Mouse (Mus musculus) Muller cell, postnatal 12 days (primary cell): Measurements from ENCODE around the gene Zfp948.
"Not testable (repeated sequence)": the region's sequence is repeated elsewhere in the genome, so short reads cannot be mapped to it uniquely, and the experiment has no call there.

Source experiments
- DNase-seq: peaks from one replicate; pipeline ENCODE4 v3.0.0-alpha.2; 2015; ENCODE audit errors: inconsistent ontology term

The Zfp948 gene

GRCm38 (mm10) chr17:21635758-21636157 is 69.0 kb downstream of the Zfp948 start:
- DNase-seq, result not testable (repeated sequence)
